Mouse (Mus musculus) cerebral cortex, adult 2 months (tissue): Measurements from ENCODE around the gene Aim2.

Experiments
- WGBS: fragments of 180-500 bp; shearing (Covaris S2); methylation state at CpG from one replicate; pipeline ENCODE4 v1.1.7; 2018; 5-methylcytosine and 5-hydroxymethylcytosine counted together

Gene Aim2

DNA sequence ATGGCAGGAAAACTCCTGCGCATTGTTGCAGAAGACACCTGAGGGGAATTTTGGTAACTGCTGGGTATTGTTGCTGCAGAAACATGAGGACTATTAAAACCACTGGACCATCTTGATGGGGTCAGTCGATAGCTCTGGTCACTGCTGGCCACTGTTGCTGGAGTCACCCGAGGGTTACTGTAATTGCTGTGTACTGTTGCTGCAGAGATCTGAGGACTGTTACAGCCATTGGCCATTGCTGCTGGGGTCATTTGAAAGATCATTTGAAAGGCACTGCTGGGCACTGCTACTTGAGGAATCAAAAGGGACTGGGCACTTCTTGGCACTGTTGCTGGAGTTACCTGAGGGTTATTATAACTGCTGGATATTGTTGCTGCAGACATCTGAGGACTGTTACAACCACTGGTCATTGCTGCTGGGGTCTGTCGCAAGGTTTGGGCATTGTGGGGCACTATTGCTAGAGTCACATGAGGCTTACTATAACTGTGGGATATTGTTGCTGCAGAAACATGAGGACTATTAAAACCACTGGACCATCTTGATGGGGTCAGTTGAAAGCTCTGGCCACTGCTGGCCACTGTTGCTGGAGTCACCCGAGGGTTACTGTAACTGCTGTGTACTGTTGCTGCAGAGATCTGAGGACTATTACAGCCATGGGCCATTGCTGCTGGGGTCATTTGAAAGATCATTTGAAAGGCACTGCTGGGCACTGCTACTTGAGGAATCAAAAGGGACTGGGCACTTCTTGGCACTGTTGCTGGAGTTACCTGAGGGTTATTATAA, 129.9 kb downstream of the Aim2 start:
- 92% methylated on average over 5 of the region's 5 CpGs for WGBS

DNA sequence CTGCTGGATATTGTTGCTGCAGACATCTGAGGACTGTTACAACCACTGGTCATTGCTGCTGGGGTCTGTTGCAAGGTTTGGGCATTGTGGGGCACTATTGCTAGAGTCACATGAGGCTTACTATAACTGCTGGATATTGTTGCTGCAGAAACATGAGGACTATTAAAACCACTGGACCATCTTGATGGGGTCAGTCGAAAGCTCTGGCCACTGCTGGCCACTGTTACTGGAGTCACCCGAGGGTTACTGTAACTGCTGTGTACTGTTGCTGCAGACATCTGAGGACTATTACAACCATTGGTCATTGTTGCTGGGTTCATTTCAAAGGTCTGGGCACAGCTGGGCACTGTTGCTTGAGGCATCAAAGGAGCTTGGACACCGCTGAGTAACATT, 130.5 kb downstream of the Aim2 start:
- 87% methylated on average over 3 of the region's 3 CpGs for WGBS

GRCm38 (mm10) chr1:173490812-173491480, 140.3 kb downstream of the Aim2 start, which contains the start of gene Ifi206:
Gene Ifi206, minus strand, starts transcription at chr1:173491041.
- 79% methylated on average over 3 of the region's 3 CpGs for WGBS

DNA sequence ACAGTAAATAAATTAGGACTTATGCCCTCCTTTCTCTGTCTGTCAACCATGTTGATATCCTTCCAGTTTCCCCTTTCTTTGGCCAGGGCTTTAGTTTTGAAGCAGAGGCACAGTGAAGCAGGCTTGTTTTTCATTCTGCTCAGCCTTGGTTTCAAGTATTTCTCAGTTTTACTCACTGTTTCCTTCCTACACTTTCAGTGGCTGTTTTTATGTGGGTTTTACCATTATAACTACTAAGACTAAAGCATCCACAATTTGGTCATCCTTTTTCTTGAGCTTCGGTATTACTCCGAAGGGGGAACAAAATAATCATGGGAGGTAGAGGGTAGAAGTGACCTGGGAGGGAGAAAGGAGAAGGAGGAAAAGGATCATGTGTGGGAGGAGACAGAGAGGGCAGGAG, 159.9 kb downstream of the Aim2 start:
- WGBS = 100% methylated on average over 2 of the region's 2 CpGs
